Mouse (Mus musculus) leukemia stem cell, adult 10-12 weeks (primary cell): ENCODE data around the gene Dedd. TPM values are rescaled to one million over a fixed set of nuclear protein-coding genes. Genes with fewer than 3 reads are reported as not detected.

Experiments used
- polyA plus RNA-seq: library from polyadenylated mRNA; stranded (reverse); fragments of >175 nt; gene quantifications from 2 replicates; pipeline ENCODE4 v1.2.3, GENCODE M21; 2012; ENCODE audit warnings: low replicate concordance

Gene Dedd
- 5.3 and 15.7 TPM in 2 replicates for polyA plus RNA-seq

GRCm38 (mm10) chr1:171328839-171329432 lies at the start of gene Dedd:
Gene Dedd (plus strand): TSS chr1:171329145.

GRCm38 (mm10) chr1:171280916-171281527 lies 47.9 kb upstream of the Dedd start, which contains the start of gene Ppox:
Gene Ppox (minus strand): TSS chr1:171281186.

GRCm38 (mm10) chr1:171287136-171288081 lies 41.5 kb upstream of the Dedd start, which contains the start of gene Usp21:
Gene Usp21 (minus strand): TSS chr1:171287991.

GRCm38 (mm10) chr1:171294298-171295062 lies 34.5 kb upstream of the Dedd start, which contains the start of gene Ufc1:
Gene Ufc1 (minus strand): TSS chr1:171295024.

GRCm38 (mm10) chr1:171345225-171346094 lies 16.5 kb downstream of the Dedd start, which contains the start of the genes Nit1 and Pfdn2:
Gene Nit1 (minus strand): TSS chr1:171345646.
Gene Pfdn2 (plus strand): TSS chr1:171345670.

GRCm38 (mm10) chr1:171360656-171361055 lies 31.7 kb downstream of the Dedd start, which contains the start of gene Klhdc9:
Gene Klhdc9 (minus strand): TSS chr1:171360798.

GRCm38 (mm10) chr1:171369845-171370556 lies 41.1 kb downstream of the Dedd start, which contains the start of gene Nectin4:
Gene Nectin4 (plus strand): TSS chr1:171370099.

GRCm38 (mm10) chr1:171388376-171389102 lies 59.6 kb downstream of the Dedd start, which contains the start of gene Arhgap30:
Gene Arhgap30 (plus strand): TSS chr1:171388954.

Other genes starting within 250 kb of the Dedd start
- 0.93 and 2.2 TPM in 2 replicates for gene Cfap126, start 215.2 kb upstream of the Dedd start, polyA plus RNA-seq
- 3.4 and 36.9 TPM in 2 replicates for gene Sdhc, start 178.5 kb upstream of the Dedd start, polyA plus RNA-seq
- gene Mpz, start 178.4 kb upstream of the Dedd start, polyA plus RNA-seq = not detected in 2 replicates
- 0.62 and 0.98 TPM in 2 replicates for gene Pcp4l1, start 132.9 kb upstream of the Dedd start, polyA plus RNA-seq
- gene Nr1i3, start 115.2 kb upstream of the Dedd start, polyA plus RNA-seq = not detected in 2 replicates
- gene Tomm40l, start 106.6 kb upstream of the Dedd start, polyA plus RNA-seq = 26.4 and 37.3 TPM in 2 replicates
- gene Apoa2, start 104.1 kb upstream of the Dedd start, polyA plus RNA-seq = not detected in 2 replicates
- gene Fcer1g, start 94.8 kb upstream of the Dedd start, polyA plus RNA-seq = 4.7 and 8.4 TPM in 2 replicates
- gene Adamts4, start 78.7 kb upstream of the Dedd start, polyA plus RNA-seq = 0.84 and 2.4 TPM in 2 replicates
- 38.4 and 41.1 TPM in 2 replicates for gene Ndufs2, start 77.8 kb upstream of the Dedd start, polyA plus RNA-seq
- 42.5 and 71.9 TPM in 2 replicates for gene B4galt3, start 58.8 kb upstream of the Dedd start, polyA plus RNA-seq
- 169 and 176 TPM in 2 replicates for gene Ppox, start 48.0 kb upstream of the Dedd start, polyA plus RNA-seq
- gene Usp21, start 41.2 kb upstream of the Dedd start, polyA plus RNA-seq = 127 and 157 TPM in 2 replicates
- gene Ufc1, start 34.1 kb upstream of the Dedd start, polyA plus RNA-seq = 14.2 and 23.6 TPM in 2 replicates
- gene Nit1, start 16.5 kb downstream of the Dedd start, polyA plus RNA-seq = 4.9 and 11.5 TPM in 2 replicates
- 5.4 and 7.4 TPM in 2 replicates for gene Pfdn2, start 16.5 kb downstream of the Dedd start, polyA plus RNA-seq
- 0.22 and 0.81 TPM in 2 replicates for gene Klhdc9, start 31.7 kb downstream of the Dedd start, polyA plus RNA-seq
- 0.87 and 1.1 TPM in 2 replicates for gene Nectin4, start 41.0 kb downstream of the Dedd start, polyA plus RNA-seq
- 30.2 and 30.6 TPM in 2 replicates for gene Arhgap30, start 59.8 kb downstream of the Dedd start, polyA plus RNA-seq
- 16.5 and 28.1 TPM in 2 replicates for gene Usf1, start 82.2 kb downstream of the Dedd start, polyA plus RNA-seq
- not detected in 2 replicates for gene Tstd1, start 89.7 kb downstream of the Dedd start, polyA plus RNA-seq
- 0.45 and 8.3 TPM in 2 replicates for gene F11r, start 108.4 kb downstream of the Dedd start, polyA plus RNA-seq
- 5.6 and 7.1 TPM in 2 replicates for gene Alyref2, start 174.3 kb downstream of the Dedd start, polyA plus RNA-seq
- not detected in 2 replicates for gene Itln1, start 206.1 kb downstream of the Dedd start, polyA plus RNA-seq
- gene Cd244a, start 230.0 kb downstream of the Dedd start, polyA plus RNA-seq = 0.30 TPM in 1 of 2 replicates, not detected in the other